Mouse (Mus musculus) lung, postnatal 14 days (tissue): ENCODE measurements around the gene Bpi.

ENCODE experiments used
- DNase-seq: peaks from one replicate; pipeline ENCODE4 v3.0.0; 2021

Bpi gene

GRCm38 (mm10) chr2:158299731-158300130 lies 41.8 kb downstream of the Bpi start:
- DNase-seq = no peak

GRCm38 (mm10) chr2:158302807-158303206 lies 44.9 kb downstream of the Bpi start:
- no peak for DNase-seq

- peak; percentile 72 for DNase-seq
These were observed 48.2 kb downstream of the Bpi start, which contains the start of gene Lbp for GRCm38 (mm10) chr2:158305948-158306695. Gene Lbp (plus strand): TSS chr2:158306493.

GRCm38 (mm10) chr2:158306696-158307049 lies 48.8 kb downstream of the Bpi start:
- DNase-seq = no peak

- no peak for DNase-seq
These were observed 50.4 kb downstream of the Bpi start for GRCm38 (mm10) chr2:158308276-158308675.

- no peak for DNase-seq
These were observed 55.2 kb downstream of the Bpi start for GRCm38 (mm10) chr2:158313089-158313488.

GRCm38 (mm10) chr2:158316371-158316770 lies 58.5 kb downstream of the Bpi start:
- peak; percentile 24 for DNase-seq

GRCm38 (mm10) chr2:158317026-158317425 lies 59.1 kb downstream of the Bpi start:
- peak; percentile 71 for DNase-seq

- no peak for DNase-seq
These were observed 63.7 kb downstream of the Bpi start for GRCm38 (mm10) chr2:158321596-158321995.

- DNase-seq = no peak
These were observed 65.0 kb downstream of the Bpi start for GRCm38 (mm10) chr2:158322845-158323244.

GRCm38 (mm10) chr2:158324531-158325190 lies 66.8 kb downstream of the Bpi start:
- DNase-seq = peak; percentile 11

GRCm38 (mm10) chr2:158325609-158326008 lies 67.7 kb downstream of the Bpi start:
- DNase-seq = no peak
